Comparison of ENCODE assay signal across 9 mouse cellular contexts in genomic region chr14:72603194-72603521, GRCm38 (mm10).
DNase-seq lines count a peak whose midpoint lies in the region; ATAC-seq lines count a peak whose summit lies in the region.
"Had no signal": no experiment of that assay in that cellular context is flagged by ENCODE, and none has a peak within 500 bp of the region (broad histone marks: within the 10 kb centered on the region; RNA-seq: fewer than 3 reads in every experiment).

No protein-coding gene starts in this region.

- H3K4me2 ChIP-seq in kidney, embryonic 14.5 days (replicated peaks; ENCODE audit: low read depth, low read length), result peak overlapping the region; percentile 53
- H3K4me2 ChIP-seq in hindbrain, embryonic 14.5 days (replicated peaks), result peak overlapping the region; percentile 93
- peak overlapping the region; percentile 78 for H3K4me2 ChIP-seq in midbrain, embryonic 14.5 days (ENCODE audit: low read length)

- 3% methylated on average over 8 of the region's 8 CpGs for WGBS in kidney, embryonic 14.5 days
- WGBS in hindbrain, embryonic 14.5 days, result under 1% methylated on average over 8 of the region's 8 CpGs
- WGBS in midbrain, embryonic 14.5 days, result under 1% methylated on average over 8 of the region's 8 CpGs

- no peaks in the 10 kb centered on the region for H3K27me3 ChIP-seq in kidney, embryonic 14.5 days (ENCODE audit: control insufficient read depth, insufficient read depth, low read length)
- no peaks in the 10 kb centered on the region for H3K27me3 ChIP-seq in hindbrain, embryonic 14.5 days (ENCODE audit: control insufficient read depth, insufficient read depth, low read length)
- no peaks in the 10 kb centered on the region for H3K27me3 ChIP-seq in midbrain, embryonic 14.5 days (ENCODE audit: control insufficient read depth, insufficient read depth, low read length)
- H3K27me3 ChIP-seq: Patski had no signal

- H3K27ac ChIP-seq in kidney, embryonic 14.5 days (ENCODE audit: low read depth, low read length), result peak overlapping the region; percentile 90
- H3K27ac ChIP-seq in brown adipose tissue, adult 24 weeks (replicated peaks; ENCODE audit: low read depth, low read length), result peak overlapping the region; percentile 90
- peak overlapping the region; percentile 83 for H3K27ac ChIP-seq in hindbrain, embryonic 14.5 days
- peak overlapping the region; percentile 87 for H3K27ac ChIP-seq in midbrain, embryonic 14.5 days (replicated peaks; ENCODE audit: low read depth, low read length)

- no peak for ATAC-seq in kidney, embryonic 14.5 days (ENCODE audit: low FRiP score, low TSS enrichment)
- peak; percentile 25; the same call in 1 of the 2 replicates for ATAC-seq in hindbrain, embryonic 14.5 days (ENCODE audit: low FRiP score)
- peak; percentile 41 for ATAC-seq in midbrain, embryonic 14.5 days (ENCODE audit: low FRiP score, low TSS enrichment)

- no peaks in the 10 kb centered on the region for H3K9me3 ChIP-seq in kidney, embryonic 14.5 days (ENCODE audit: control insufficient read depth, low read length)
- H3K9me3 ChIP-seq in hindbrain, embryonic 14.5 days (ENCODE audit: control insufficient read depth, low read length), result no peaks in the 10 kb centered on the region
- no peaks in the 10 kb centered on the region for H3K9me3 ChIP-seq in midbrain, embryonic 14.5 days (ENCODE audit: control insufficient read depth, low read length)

- peak overlapping the region; percentile 48 for H3K4me3 ChIP-seq in kidney, embryonic 14.5 days (ENCODE audit: low read length)
- peak overlapping the region; percentile 66 for H3K4me3 ChIP-seq in brown adipose tissue, adult 24 weeks (ENCODE audit: insufficient read depth, low read depth, low read length)
- peak overlapping the region; percentile 60 for H3K4me3 ChIP-seq in hindbrain, embryonic 14.5 days (replicated peaks; ENCODE audit: low read length)
- peak overlapping the region; percentile 57 for H3K4me3 ChIP-seq in midbrain, embryonic 14.5 days (replicated peaks; ENCODE audit: low read depth, low read length)

- peaks cover 16% of the 10 kb centered on the region; the same call in 1 of the 2 replicates for H3K4me1 ChIP-seq in kidney, embryonic 14.5 days (ENCODE audit: control insufficient read depth, insufficient read depth, low read length)
- H3K4me1 ChIP-seq in brown adipose tissue, adult 24 weeks (ENCODE audit: control insufficient read depth, insufficient read depth, insufficient read length, low read length), result peaks cover 3% of the 10 kb centered on the region; the same call in 1 of the 2 replicates
- H3K4me1 ChIP-seq in hindbrain, embryonic 14.5 days (replicated peaks; ENCODE audit: control insufficient read depth, insufficient read depth, low read length), result peaks cover 26% of the 10 kb centered on the region
- peaks cover 21% of the 10 kb centered on the region for H3K4me1 ChIP-seq in midbrain, embryonic 14.5 days (ENCODE audit: control insufficient read depth, insufficient read depth, low read length)

- H3K36me3 ChIP-seq in kidney, embryonic 14.5 days (ENCODE audit: control insufficient read depth, insufficient read depth, low read length), result no peaks in the 10 kb centered on the region
- 0 out of 2 replicates have a peak, but pooled peaks cover 3% of the 10 kb centered on the region for H3K36me3 ChIP-seq in hindbrain, embryonic 14.5 days (replicated peaks; ENCODE audit: control insufficient read depth, insufficient read depth)
- peaks cover 2% of the 10 kb centered on the region; the same call in 1 of the 2 replicates for H3K36me3 ChIP-seq in midbrain, embryonic 14.5 days (ENCODE audit: control insufficient read depth, insufficient read depth, low read length)

- DNase-seq in kidney, postnatal 14 days, result no peak
- no peak for DNase-seq in hindbrain, embryonic 14.5 days (ENCODE audit: low spot score)
- DNase-seq in midbrain, embryonic 14.5 days, result no peak
- no peak for DNase-seq in ovary, postnatal 10 days (ENCODE audit: low spot score)
- no peak for DNase-seq in embryo, embryonic 10 days (ENCODE audit: low spot score)
- no peak for DNase-seq in frontal cortex, postnatal 10 days (ENCODE audit: low spot score in 2 of 2)

- H3K9ac ChIP-seq in kidney, embryonic 14.5 days (ENCODE audit: low read depth, low read length), result peak overlapping the region; percentile 66
- H3K9ac ChIP-seq in hindbrain, embryonic 14.5 days, result peak overlapping the region; percentile 70
- H3K9ac ChIP-seq in midbrain, embryonic 14.5 days (replicated peaks; ENCODE audit: low read length), result peak overlapping the region; percentile 74
